Mouse (Mus musculus) CH12F3 (cell line): ENCODE measurements around the gene Gpr155.

Experiments
- in situ Hi-C: fragments of 300-500 bp; cut with MboI; formaldehyde crosslinking; loops from 2 replicates; pipeline ENCODE4 v1.14.3; 2020; ENCODE audit warnings: low sequenced_read_pairs

Gene Gpr155

GRCm38 (mm10) chr2:73386356-73387046 lies at the start of gene Gpr155:
Gpr155 (minus strand) TSS chr2:73386572.
- in situ Hi-C loops: no loop called here

DNA sequence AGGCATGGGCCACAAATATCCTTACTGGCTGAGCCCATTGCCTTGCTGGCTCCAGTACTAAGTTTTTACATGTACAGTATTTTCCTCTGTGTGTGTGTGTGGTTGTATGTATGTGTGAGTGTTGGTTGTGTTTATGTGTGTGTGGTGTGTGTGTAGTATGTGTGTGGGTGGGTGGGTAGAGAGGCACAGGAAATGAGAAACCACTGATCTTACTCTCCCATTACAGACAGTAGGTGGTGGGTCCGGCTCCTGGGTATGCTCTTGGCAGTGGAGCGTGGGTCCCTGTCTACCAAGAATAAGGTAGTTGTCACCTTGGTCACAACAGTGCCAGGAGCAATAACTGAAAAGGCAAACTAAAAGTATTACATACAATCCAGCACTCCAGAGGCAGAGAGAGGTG lies 49.5 kb upstream of the Gpr155 start:
- in situ Hi-C loops: no loop called here

DNA sequence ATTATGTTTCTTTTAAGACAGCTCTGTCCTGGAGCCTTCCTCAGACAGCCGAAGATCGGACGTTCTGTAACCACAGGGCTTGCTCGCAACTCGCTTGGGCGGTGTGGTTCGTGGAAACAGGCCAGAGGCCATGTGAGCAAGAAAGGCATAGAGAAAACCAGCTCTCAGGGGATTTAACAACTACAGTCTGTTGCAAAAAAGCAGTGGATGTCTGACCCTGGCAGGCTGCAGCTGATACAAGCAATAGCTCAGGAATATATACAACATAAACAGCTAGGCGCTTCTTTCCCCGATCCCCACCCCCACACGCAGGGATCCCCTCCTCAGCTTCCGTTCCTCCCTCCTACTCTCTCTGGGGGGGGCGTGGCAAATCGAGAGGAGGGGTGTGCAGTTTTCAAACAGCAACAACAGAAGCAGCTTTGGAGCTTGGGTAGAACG lies 45.6 kb upstream of the Gpr155 start:
- in situ Hi-C loops: no loop called here

DNA sequence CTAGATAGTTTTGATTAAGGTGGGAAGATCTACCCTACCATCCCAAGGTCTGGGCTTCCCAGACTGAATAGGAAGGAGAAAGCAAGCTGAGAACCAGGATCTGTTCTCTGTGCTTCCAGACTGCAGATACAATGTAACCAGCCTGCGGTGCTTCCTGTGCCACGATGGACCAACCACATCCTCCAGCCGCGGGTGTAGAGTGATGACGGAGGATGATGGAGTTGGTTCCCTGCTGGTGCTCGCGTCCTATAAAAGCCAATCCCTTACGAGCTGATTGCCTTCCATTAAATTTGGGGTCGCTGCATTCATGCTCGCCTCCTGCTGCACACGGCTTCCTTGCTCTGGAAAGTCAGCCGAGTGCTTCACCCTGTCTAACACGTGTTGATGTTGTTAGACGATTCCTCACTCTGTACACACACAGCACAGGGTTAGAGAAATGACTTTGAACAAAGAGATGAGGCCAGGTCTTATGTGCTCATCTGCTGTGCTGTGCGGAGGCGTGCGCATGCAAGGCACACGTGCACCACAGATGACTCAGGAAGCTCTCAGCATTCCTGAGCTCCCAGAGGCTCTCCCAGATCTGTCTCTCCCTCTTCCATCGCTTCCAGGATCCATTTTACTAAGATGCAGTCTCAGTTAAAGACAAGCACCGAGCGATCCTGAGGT lies 42.6 kb upstream of the Gpr155 start:
- in situ Hi-C loops: no loop called here

DNA sequence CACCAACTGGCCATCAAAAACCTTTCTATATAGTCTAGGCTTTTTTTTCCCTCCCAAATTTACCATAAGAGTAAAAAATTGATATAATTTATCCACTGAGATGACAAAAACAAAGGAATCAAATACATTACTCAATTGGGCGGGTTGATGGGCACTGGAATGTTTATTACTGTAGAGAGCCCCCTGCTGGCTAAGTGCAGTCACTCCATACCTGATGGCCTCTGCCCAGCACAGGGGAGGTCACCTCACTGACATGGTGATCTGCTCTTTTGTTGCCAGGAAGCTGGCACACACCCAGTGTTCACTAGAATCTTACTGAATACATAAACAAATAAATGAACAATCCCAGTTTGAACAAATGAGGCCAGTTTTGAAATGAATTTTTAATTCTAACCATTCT lies 40.9 kb upstream of the Gpr155 start:
- in situ Hi-C loops: no loop called here

- in situ Hi-C loops: no loop called here
Measured at GRCm38 (mm10) chr2:73425822-73426221, 39.5 kb upstream of the Gpr155 start.

- in situ Hi-C loops: no loop called here
Measured at GRCm38 (mm10) chr2:73419730-73420129, 33.4 kb upstream of the Gpr155 start.

GRCm38 (mm10) chr2:73419285-73419684 lies 32.9 kb upstream of the Gpr155 start:
- in situ Hi-C loops: no loop called here

DNA sequence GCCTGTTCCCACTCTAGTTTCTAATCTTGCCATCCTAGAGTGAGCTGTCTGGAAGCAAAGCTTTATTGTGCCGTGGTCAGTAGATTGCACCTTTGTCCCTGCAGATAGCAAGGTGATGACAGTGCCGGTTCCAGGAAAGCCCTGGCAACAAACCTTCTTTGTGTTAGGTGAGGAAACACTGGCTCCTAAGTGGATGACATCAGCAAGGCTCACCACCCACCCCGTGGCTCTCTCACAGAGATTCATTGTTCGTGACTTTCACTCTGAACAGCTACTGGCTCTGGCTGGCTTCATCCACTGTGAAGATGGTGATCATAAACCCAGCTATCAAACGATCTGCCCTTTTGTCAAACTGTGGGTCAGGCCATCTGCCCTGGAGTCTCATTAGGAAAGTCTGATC lies 29.5 kb upstream of the Gpr155 start:
- in situ Hi-C loops: no loop called here

- in situ Hi-C loops: no loop called here
Measured at GRCm38 (mm10) chr2:73410076-73410475, 23.7 kb upstream of the Gpr155 start.

GRCm38 (mm10) chr2:73407662-73408061 lies 21.3 kb upstream of the Gpr155 start:
- in situ Hi-C loops: loop anchor here (10.0 kb wide), 1 partner anchor 93 kb away; the partner anchor contains the start of genes Cir1 and Scrn3

DNA sequence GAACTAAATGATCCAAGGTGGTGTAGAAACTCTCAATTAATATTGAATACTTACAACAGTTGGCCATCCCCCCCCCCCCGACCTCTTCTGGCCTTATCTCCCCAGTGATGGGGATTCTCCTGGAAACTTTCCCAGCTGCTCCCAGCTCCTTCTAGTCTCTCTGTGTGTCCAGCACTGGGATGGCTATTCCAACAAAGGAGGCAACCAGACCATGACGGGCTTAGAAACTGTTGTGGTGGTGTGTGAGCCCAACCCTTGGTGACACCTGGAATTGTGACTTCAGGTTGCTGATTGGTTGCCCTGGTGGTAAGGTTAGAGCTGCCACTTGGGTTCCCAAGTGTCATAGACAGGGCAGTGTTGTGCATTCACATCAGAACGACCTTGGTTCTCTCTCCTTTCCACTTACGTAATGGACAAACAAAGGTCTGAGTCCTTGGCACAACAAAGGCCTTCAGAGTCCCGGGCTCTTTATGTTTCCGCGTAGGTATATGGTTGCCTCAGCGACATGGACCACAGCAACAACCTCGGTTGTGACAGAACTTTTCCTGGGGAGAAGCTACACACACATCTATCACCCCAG lies 20.1 kb upstream of the Gpr155 start:
- in situ Hi-C loops: loop anchor here (10.0 kb wide), 1 partner anchor 92 kb away; the partner anchor contains the start of genes Cir1 and Scrn3

GRCm38 (mm10) chr2:73404980-73405379 lies 18.6 kb upstream of the Gpr155 start:
- in situ Hi-C loops: loop anchor here (10.0 kb wide), 1 partner anchor 90 kb away; the partner anchor contains the start of genes Cir1 and Scrn3

DNA sequence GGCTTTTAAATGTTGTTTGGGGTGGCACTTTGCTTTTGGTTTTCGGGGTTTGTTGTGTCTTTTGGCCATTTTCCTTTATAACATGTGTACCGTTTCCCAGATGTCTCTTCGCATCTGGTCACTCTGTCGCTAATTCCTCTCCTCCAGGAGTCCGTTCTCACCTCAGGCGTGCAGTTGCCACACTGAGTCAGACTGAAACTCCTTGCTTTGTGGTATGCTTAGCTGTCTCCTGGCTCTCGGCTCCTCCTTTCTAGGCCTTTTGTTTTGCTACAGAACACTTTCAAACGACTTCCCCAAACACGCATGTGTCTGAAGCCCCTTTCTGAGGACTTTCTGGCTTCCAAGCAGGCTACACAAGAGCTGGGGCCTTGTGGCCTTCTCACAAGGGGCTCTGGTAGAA lies 18.1 kb upstream of the Gpr155 start:
- in situ Hi-C loops: loop anchor here (10.0 kb wide), 1 partner anchor 90 kb away; the partner anchor contains the start of genes Cir1 and Scrn3

GRCm38 (mm10) chr2:73403385-73404013 lies 17.1 kb upstream of the Gpr155 start:
- in situ Hi-C loops: loop anchor here (10.0 kb wide), 1 partner anchor 89 kb away; the partner anchor contains the start of genes Cir1 and Scrn3

DNA sequence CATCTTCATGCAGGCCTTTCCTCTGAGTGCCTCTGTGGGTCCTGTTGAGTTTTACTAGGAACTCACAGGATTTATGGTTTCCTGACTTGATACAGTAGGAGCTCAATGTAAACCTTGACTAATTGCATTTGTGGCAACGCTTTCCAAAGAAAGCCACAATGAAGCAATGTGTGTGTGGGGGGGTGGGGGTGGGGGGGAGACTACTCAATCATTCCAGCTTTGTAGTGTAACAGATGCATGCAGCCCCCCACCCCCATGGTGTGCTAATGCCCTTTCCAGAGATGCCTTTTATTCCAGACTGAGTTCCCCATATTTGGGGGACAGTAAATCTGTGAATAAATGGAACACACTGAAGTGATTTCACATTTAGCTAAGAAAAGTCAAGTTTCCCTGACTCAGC lies 15.3 kb upstream of the Gpr155 start:
- in situ Hi-C loops: loop anchor here (10.0 kb wide), 1 partner anchor 87 kb away; the partner anchor contains the start of genes Cir1 and Scrn3

- in situ Hi-C loops: no loop called here
Measured at GRCm38 (mm10) chr2:73397476-73397875, 11.1 kb upstream of the Gpr155 start.

- in situ Hi-C loops: no loop called here
Measured at GRCm38 (mm10) chr2:73396828-73397325, 10.5 kb upstream of the Gpr155 start.

- in situ Hi-C loops: no loop called here
Measured at GRCm38 (mm10) chr2:73395516-73395915, 9.1 kb upstream of the Gpr155 start.

DNA sequence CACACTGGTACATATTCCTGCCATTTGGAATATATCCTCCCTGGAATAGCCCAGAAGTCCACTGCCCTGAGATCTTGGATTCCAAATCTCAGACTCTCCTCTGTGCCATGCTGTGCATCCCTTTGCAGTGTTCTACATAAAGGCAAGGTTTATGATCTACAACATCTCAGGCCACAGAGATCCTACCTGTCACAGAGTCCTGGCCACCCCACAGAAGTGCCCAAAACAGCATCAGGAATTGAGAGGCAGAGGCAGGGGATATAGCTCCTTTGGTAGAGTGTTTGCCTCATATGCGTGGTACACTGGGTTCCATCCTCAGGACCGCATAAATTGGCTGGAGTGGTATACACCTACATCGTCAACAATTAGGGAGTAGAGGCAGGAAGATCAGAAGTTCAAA lies 8.1 kb upstream of the Gpr155 start:
- in situ Hi-C loops: no loop called here

- in situ Hi-C loops: no loop called here
Measured at GRCm38 (mm10) chr2:73392772-73393171, 6.4 kb upstream of the Gpr155 start.
